Mouse (Mus musculus) intestine, embryonic 15.5 days (tissue): ENCODE measurements around the gene Metap1d. TPM values are rescaled to one million over a fixed set of nuclear protein-coding genes. Genes with fewer than 3 reads are reported as not detected.

Experiments used
- ATAC-seq: fragments of 200-750 bp; cut with Nextera tagmentation; 2 replicates; pipeline ENCODE4 v1.8.0; 2017; ENCODE audit warnings: moderate TSS enrichment, moderate library complexity
- H3K27ac ChIP-seq: fragments of 300-500 bp; sonication (generic); 2 replicates; pipeline ENCODE4 v1.5.1; 2015; ENCODE audit warnings: mild to moderate bottlenecking, inconsistent platforms
- H3K27me3 ChIP-seq: fragments of 300-500 bp; sonication (generic); replicated peaks from 2 replicates; pipeline ENCODE4 v1.6.1; 2015; ENCODE audit warnings: inconsistent platforms
- H3K36me3 ChIP-seq: fragments of 300-500 bp; sonication (generic); 2 replicates; pipeline ENCODE4 v1.6.1; 2015; ENCODE audit warnings: inconsistent platforms
- H3K4me1 ChIP-seq: fragments of 300-500 bp; sonication (generic); replicated peaks from 2 replicates; pipeline ENCODE4 v1.6.1; 2015; ENCODE audit warnings: inconsistent platforms
- H3K4me2 ChIP-seq: fragments of 300-500 bp; sonication (generic); replicated peaks from 2 replicates; pipeline ENCODE4 v1.6.1; 2015; ENCODE audit warnings: mild to moderate bottlenecking, inconsistent platforms
- H3K4me3 ChIP-seq: fragments of 300-500 bp; sonication (generic); replicated peaks from 2 replicates; pipeline ENCODE4 v1.5.1; 2015; ENCODE audit warnings: inconsistent platforms
- H3K9ac ChIP-seq: fragments of 300-500 bp; sonication (generic); 2 replicates; pipeline ENCODE4 v1.6.1; 2015; ENCODE audit warnings: inconsistent platforms
- H3K9me3 ChIP-seq: fragments of 300-500 bp; sonication (generic); 2 replicates; pipeline ENCODE4 v1.6.1; 2016; ENCODE audit warnings: inconsistent platforms
- WGBS: fragments of 180-500 bp; shearing (Covaris S2); methylation state at CpG from one replicate; pipeline ENCODE4 v1.1.7; 2015; 5-methylcytosine and 5-hydroxymethylcytosine counted together
- polyA plus RNA-seq: library from polyadenylated mRNA; unstranded; fragments of >200 nt; fragmentation: Nextera tagmentation; extraction: Ambion mirVana; gene quantifications from 2 replicates; pipeline ENCODE4 v1.2.1, GENCODE M21; 2015

The Metap1d gene
- polyA plus RNA-seq, 1 experiment from 2014 or later, result 32.9 TPM

DNA sequence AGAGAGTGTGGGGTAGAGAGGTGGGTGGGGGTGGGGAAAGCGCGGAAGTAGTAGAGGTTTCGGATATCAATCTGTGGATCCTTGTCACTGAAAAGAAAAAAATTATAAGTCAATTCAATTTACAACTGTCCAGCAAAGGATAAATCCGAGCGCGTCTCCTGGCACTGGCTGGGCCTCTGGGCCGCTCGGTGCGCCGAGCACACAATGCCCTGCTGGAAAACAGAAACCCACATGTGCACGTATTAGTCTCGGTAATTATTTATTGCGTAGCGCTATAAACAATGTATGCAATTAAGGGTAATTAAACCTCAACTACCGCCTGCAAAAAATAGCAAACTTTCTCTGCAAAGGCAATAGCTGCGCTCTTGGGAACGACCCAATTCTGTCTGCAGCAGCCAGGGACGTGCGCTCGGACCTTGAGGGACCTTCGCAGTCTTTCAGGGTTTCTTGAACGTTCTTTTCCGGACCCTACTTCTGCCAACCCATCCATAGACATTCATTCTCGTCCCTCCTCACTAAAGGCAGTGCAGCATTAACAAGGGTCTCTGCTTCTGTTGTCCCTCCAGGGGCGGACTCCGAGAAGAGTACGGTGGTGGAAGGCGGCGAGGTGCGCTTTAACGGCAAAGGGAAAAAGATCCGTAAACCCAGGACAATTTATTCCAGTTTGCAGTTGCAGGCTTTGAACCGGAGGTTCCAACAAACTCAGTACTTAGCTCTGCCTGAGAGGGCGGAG is 77.5 kb downstream of the Metap1d start:
- no peaks in the 10 kb centered on the region for H3K9me3 ChIP-seq
- H3K27me3 ChIP-seq, result peaks cover 92% of the 10 kb centered on the region
- peak overlapping the region; percentile 91; the same call in 1 of the 2 replicates for H3K4me2 ChIP-seq
- no peak overlapping the region for H3K27ac ChIP-seq
- H3K4me3 ChIP-seq, result peak overlapping the region; percentile 9; the same call in 1 of the 2 replicates
- 1% methylated on average over 34 of the region's 34 CpGs for WGBS
- peaks cover 17% of the 10 kb centered on the region for H3K4me1 ChIP-seq
- no peak for ATAC-seq
- H3K36me3 ChIP-seq, result no peaks in the 10 kb centered on the region
- H3K9ac ChIP-seq, result no peak overlapping the region

- H3K27me3 ChIP-seq, result peaks cover 90% of the 10 kb centered on the region
- no peak overlapping the region for H3K9ac ChIP-seq
- no peaks in the 10 kb centered on the region for H3K36me3 ChIP-seq
- H3K9me3 ChIP-seq, result no peaks in the 10 kb centered on the region
- no peak overlapping the region for H3K4me2 ChIP-seq
- H3K4me1 ChIP-seq, result peaks cover 17% of the 10 kb centered on the region
- H3K4me3 ChIP-seq, result peak overlapping the region; percentile 9; the same call in 1 of the 2 replicates
- ATAC-seq, result no peak
- no peak overlapping the region for H3K27ac ChIP-seq
- WGBS, result 2% methylated on average over 12 of the region's 12 CpGs
These were observed 78.1 kb downstream of the Metap1d start for GRCm38 (mm10) chr2:71531124-71531590.

DNA sequence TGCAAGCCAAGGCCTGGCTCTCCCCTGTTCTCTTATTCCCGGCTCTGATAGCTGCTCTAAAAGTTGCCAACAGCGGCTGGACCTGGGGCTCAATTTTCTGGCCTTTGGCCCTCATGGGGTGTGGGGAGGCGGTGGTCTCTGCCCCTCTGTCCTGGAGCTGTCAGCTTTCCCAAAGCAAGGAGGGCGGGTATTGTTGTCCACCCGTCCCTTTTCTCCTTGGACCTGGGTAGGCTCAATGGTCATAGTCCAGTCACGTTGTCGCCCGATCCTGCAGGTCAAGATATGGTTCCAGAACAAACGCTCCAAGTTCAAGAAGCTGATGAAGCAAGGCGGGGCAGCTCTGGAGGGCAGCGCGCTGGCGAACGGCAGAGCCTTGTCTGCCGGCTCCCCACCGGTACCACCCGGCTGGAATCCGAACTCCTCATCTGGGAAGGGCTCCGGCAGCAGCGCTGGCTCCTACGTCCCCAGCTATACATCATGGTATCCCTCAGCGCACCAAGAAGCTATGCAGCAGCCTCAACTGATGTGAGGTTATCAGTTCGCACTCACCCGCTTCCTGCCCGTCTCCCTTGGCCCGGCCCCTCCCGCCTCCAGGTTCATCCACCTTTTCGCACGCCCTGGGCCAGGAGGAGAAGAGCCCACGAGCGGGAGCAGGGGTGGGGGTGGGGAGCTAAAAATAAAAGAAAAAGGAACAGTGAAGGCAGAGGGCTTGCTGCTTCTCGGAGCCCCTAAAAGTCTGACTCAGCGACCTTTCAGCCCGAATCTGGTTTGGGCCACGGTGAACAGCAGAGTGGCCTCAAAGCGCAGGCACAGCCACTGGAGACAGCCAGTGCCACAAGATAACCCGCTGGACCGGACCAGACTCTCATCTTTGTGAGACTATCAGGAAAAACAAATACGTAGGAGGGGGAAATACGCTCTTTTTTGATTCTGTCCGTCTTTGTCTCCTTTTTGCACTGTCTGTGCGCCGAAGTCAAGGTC is 79.2 kb downstream of the Metap1d start:
- Histone ChIP-seq H3K9ac (no peak overlapping the region), H3K4me3 (peak overlapping the region; percentile 9; the same call in 1 of the 2 replicates), H3K27me3 (peaks cover 90% of the 10 kb centered on the region), H3K4me2 (peak overlapping the region; percentile 20; the same call in 1 of the 2 replicates), H3K9me3 (no peaks in the 10 kb centered on the region), H3K4me1 (peaks cover 17% of the 10 kb centered on the region), H3K36me3 (no peaks in the 10 kb centered on the region), H3K27ac (no peak overlapping the region)
- WGBS, result 1% methylated on average over 43 of the region's 43 CpGs
- ATAC-seq, result no peak

DNA sequence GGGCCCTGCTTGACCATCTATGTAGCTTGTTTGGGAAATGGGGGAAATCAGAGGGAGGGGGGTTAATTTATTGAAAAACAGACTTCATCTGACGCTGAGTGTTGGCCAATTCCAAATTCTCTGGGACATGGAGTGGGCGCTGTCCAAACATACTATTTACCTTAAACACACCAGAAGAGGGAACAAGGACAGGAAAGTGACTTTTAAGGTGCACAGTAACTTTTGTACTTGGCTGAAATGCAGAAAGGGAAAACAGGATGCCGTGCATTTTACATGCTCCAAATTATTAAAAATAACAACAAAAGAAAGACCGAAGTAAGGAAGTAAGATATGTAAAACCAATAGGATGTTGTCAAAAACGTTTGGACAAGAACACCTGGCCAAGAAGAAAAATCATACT is 80.0 kb downstream of the Metap1d start:
- peaks cover 93% of the 10 kb centered on the region for H3K27me3 ChIP-seq
- H3K4me2 ChIP-seq, result no peak overlapping the region
- H3K36me3 ChIP-seq, result no peaks in the 10 kb centered on the region
- no peak for ATAC-seq
- 0 out of 2 replicates have a peak overlapping the region, but pooled peaks have one; percentile 9 for H3K4me3 ChIP-seq
- H3K9me3 ChIP-seq, result no peaks in the 10 kb centered on the region
- H3K9ac ChIP-seq, result no peak overlapping the region
- H3K4me1 ChIP-seq, result peaks cover 17% of the 10 kb centered on the region
- WGBS, result 9% methylated on average over 5 of the region's 5 CpGs
- H3K27ac ChIP-seq, result no peak overlapping the region

DNA sequence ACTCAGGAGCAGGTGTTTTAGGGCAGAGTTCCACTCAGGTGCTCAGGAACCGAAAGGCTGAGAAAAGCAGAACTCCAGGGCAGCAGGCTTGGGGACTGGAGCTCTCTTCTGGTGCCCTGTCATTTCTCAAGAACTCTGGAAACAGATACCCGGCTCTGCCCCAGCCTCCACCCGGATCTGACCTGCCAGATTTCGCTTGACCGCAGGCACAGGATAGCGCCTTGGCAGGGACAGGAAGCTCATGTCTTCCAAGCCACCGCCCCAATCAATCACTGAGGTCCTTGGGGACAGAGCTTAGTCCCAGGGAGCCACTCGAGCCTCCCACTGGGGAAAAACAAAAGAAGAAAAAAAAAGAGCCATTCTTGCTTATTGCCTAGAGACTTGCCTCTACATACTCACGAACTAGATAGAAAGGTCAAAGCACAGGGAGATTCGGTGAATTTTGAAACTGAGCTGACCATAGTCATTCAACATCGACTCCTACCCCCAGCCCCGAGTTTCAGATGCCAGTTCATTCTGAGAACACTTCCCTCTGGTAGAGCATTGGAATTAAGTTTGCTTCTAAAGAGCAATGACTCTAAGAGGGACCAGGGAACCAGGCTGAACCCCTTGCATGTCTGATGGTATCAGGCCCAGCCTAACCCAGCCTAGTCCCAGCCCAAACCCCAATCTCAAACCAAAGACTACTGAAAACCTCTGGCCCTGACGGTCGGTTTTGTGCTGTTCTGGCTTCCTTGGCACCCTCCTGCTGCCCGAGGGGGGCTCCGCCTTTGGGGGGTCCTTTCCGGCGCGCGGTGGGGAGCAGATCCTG is 81.4 kb downstream of the Metap1d start:
- Histone ChIP-seq H3K36me3 (no peaks in the 10 kb centered on the region), H3K9me3 (no peaks in the 10 kb centered on the region), H3K4me1 (peaks cover 11% of the 10 kb centered on the region; the same call in 1 of the 2 replicates), H3K4me3 (no peak overlapping the region), H3K9ac (no peak overlapping the region), H3K4me2 (no peak overlapping the region), H3K27ac (0 out of 2 replicates have a peak overlapping the region, but pooled peaks have one; percentile 15), H3K27me3 (peaks cover 93% of the 10 kb centered on the region)
- ATAC-seq, result no peak
- WGBS, result under 1% methylated on average over 20 of the region's 20 CpGs

GRCm38 (mm10) chr2:71540611-71541417 is 87.7 kb downstream of the Metap1d start:
- H3K9me3 ChIP-seq, result no peaks in the 10 kb centered on the region
- ATAC-seq, result no peak
- no peak overlapping the region for H3K9ac ChIP-seq
- no peak overlapping the region for H3K4me3 ChIP-seq
- peaks cover 24% of the 10 kb centered on the region for H3K4me1 ChIP-seq
- no peaks in the 10 kb centered on the region for H3K36me3 ChIP-seq
- H3K27me3 ChIP-seq, result peaks cover 93% of the 10 kb centered on the region
- no peak overlapping the region for H3K27ac ChIP-seq
- H3K4me2 ChIP-seq, result peak overlapping the region; percentile 38
- under 1% methylated on average over 48 of the region's 48 CpGs for WGBS

DNA sequence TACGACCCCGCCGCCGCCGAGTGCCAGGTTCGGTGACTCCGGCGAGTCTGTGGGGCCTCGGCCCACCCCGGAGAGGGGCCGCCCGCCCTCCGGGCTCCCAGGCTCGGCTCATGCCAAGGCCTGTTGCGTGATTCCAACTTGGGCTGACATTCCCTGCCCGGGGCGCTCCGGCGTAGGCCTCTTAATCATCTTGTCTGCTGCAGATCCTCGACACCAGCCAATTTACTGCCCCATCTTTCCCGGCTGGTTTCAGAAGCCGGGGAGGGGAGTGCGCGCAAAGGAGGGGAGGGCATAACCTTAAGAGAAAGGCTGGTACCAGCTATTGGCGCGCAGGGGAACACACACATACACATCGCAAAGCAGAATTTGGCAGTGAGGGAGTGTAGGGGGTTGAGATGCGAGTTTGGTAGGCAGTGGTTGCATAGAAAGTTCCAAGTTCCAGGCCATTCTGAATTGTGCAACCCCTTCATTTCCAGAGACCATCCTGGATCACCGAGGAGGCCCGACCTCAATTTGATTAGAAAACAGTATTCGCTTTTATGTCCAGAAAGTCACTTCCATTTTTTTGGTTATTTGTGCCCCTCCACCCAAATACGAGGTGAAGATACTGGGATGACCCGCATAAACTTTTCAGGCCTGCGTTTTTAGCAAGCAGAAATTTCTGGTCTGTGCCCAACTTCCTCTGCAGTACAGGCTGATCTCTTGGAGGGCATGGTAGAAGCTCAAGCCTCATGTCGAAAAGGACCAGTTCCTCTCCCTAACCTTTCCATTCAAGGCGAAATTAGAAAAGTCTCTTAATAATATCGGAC is 88.5 kb downstream of the Metap1d start:
- 1% methylated on average over 37 of the region's 37 CpGs for WGBS
- no peak overlapping the region for H3K9ac ChIP-seq
- peaks cover 93% of the 10 kb centered on the region for H3K27me3 ChIP-seq
- no peak overlapping the region for H3K27ac ChIP-seq
- H3K4me1 ChIP-seq, result peaks cover 32% of the 10 kb centered on the region
- no peaks in the 10 kb centered on the region for H3K9me3 ChIP-seq
- no peak for ATAC-seq
- H3K4me2 ChIP-seq, result peak overlapping the region; percentile 38
- no peak overlapping the region for H3K4me3 ChIP-seq
- no peaks in the 10 kb centered on the region for H3K36me3 ChIP-seq

DNA sequence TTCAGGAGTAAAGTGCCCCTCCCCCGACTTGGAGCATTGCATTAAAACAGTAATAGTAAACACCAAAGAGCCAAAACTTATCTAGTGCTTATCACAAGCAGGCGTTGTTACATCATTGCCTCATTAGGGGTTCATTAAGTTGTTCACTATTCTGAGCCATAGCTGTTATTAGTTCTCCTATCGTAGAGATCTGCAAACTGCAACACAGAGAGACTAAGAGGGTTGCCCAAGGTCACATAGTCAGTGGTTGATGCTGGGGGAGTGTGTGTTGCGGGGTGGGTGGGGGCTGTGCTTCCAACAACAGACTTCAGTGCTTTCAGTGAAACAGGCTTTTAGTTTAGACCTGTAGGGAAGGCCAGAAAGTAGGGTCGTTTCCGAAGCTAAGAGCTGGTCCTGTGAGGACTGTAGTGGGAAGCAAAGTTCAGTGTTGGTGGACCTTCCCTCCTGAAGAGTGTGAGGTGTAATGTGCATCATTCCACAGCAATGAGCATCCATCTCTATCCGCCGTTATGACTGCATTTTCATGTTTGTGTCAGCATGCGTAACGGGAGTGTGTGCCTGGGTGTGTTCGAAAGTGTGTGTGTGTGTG is 89.2 kb downstream of the Metap1d start:
- H3K36me3 ChIP-seq, result no peaks in the 10 kb centered on the region
- 3% methylated on average over 11 of the region's 11 CpGs for WGBS
- H3K9ac ChIP-seq, result no peak overlapping the region
- peak overlapping the region; percentile 4; the same call in 1 of the 2 replicates for H3K27ac ChIP-seq
- H3K4me3 ChIP-seq, result no peak overlapping the region
- no peaks in the 10 kb centered on the region for H3K9me3 ChIP-seq
- no peak for ATAC-seq
- H3K4me2 ChIP-seq, result no peak overlapping the region
- H3K4me1 ChIP-seq, result peaks cover 37% of the 10 kb centered on the region
- H3K27me3 ChIP-seq, result peaks cover 91% of the 10 kb centered on the region

- 1% methylated on average over 30 of the region's 30 CpGs for WGBS
- Histone ChIP-seq H3K4me1 (peaks cover 37% of the 10 kb centered on the region), H3K9me3 (no peaks in the 10 kb centered on the region), H3K27ac (no peak overlapping the region), H3K36me3 (no peaks in the 10 kb centered on the region), H3K4me2 (peak overlapping the region; percentile 46), H3K4me3 (peak overlapping the region; percentile 23), H3K27me3 (peaks cover 86% of the 10 kb centered on the region), H3K9ac (no peak overlapping the region)
- peak; percentile 68 for ATAC-seq
These were observed 89.8 kb downstream of the Metap1d start for GRCm38 (mm10) chr2:71542816-71543301.

- 4% methylated on average over 9 of the region's 9 CpGs for WGBS
- Histone ChIP-seq H3K4me1 (peaks cover 37% of the 10 kb centered on the region), H3K36me3 (no peaks in the 10 kb centered on the region), H3K4me3 (peak overlapping the region; percentile 44), H3K27me3 (peaks cover 86% of the 10 kb centered on the region), H3K27ac (no peak overlapping the region), H3K4me2 (no peak overlapping the region), H3K9me3 (no peaks in the 10 kb centered on the region), H3K9ac (no peak overlapping the region)
- ATAC-seq, result no peak
These were observed 90.5 kb downstream of the Metap1d start for GRCm38 (mm10) chr2:71543531-71543930.
